Mouse (Mus musculus) thymus, postnatal 25 days (tissue): Measurements from ENCODE around the gene Traf5.

Source experiments
- DNase-seq: peaks from one replicate; pipeline ENCODE4 v3.0.0; 2022

The Traf5 gene

DNA sequence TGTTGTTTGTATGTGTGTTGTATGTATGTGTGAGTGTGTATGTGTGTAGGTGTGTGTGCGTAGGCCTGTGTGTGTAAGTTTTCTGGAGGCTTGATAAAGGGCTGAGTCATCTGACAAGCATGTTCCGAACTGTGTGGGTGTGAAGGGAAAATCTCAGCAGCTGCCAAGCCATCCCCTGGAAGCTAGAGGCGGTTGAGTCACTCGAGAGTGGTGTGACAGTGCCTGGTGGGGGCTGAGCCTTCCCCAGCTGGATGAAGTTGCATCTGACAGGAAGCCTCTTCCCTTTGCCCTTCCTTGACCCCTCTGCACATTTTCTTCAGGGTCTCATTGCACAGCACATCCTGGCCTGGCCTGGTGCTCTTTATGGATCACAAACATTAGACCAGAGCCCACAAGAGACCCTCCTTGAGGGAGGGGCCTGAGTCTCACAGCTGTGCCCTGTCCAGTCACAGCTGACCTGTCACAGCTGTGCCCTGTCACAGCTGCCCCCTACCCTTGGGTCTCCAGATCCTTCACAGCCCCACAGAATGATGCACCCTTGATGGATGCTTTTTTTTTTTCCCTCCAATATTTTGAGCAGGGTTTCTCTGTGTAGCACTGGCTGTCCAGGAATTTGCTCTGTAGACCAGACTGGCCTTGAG is 30.6 kb downstream of the Traf5 start:
- DNase-seq = no peak

DNA sequence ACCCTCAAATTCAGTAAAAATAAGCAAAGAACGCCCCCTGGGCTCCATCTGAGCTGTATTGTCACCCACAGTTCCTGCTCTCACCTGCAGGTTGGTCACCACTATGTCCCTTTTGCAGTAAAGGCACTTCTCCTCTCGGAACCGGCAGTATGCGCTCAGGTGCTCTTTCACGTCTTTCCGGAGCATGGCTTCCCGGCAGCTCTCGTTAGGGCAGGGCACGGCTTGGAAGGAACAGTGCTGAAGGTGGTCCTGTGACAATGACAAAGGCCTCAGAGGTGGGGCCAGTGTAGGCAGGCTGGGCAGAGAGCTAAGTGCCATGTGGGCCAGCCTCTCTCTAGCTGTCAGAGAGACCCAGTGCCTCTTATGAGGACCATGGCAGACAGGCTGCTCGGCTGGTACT is 33.4 kb downstream of the Traf5 start:
- DNase-seq = no peak

DNA sequence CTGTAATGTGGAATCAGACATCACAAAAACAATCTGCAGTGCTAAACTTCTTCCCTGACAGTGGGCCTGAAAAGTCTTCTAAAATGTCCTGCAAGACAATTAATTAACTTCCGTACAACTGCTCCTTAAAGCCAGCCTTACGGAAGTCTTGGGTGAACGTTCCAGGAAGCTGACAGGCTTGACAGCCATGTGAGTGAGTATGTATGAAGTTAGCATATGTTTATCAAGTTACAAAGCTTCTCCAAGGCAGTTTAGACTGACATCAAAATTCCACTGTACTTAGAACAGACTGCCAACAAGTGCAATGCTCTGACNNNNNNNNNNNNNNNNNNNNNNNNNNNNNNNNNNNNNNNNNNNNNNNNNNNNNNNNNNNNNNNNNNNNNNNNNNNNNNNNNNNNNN is 38.6 kb downstream of the Traf5 start:
- DNase-seq = no peak

DNA sequence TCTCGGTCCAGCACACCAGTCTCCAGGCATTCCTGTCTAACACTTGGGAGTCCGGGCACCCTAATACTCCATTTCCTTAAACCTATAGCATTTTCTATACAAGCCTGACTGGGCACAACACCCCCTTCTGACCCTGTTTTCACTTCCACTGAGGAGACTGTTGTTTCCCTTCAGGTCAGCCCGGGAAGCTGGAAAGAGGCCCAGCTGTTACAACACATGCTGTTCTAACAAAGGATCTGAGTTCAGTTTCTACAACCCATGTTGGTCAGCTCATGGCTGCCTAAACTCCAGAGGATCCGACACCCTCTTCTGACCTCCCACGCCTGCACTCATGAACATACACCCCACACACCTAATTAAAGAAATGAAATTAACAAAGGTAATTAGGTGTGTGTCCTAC is 39.4 kb downstream of the Traf5 start:
- no peak for DNase-seq

DNA sequence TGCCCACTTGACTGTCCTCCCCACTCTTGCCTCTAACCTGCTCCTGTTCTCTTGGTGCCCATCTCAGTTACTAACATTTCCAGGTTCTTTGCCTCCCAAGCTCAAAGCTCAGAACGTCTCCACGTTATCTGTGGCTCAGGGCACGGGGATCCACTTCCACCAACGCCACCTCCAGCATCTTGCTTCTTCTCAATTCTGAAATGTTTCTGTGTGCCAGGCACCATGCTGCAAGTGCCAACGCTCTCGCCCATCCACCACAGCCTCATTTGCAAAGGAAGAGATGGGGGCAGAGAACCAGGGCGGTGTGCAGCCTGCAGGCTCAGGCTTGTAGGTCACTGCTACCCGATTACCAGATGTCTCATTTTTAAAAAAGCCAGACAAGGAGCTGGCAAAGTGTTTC is 39.9 kb downstream of the Traf5 start:
- no peak for DNase-seq

DNA sequence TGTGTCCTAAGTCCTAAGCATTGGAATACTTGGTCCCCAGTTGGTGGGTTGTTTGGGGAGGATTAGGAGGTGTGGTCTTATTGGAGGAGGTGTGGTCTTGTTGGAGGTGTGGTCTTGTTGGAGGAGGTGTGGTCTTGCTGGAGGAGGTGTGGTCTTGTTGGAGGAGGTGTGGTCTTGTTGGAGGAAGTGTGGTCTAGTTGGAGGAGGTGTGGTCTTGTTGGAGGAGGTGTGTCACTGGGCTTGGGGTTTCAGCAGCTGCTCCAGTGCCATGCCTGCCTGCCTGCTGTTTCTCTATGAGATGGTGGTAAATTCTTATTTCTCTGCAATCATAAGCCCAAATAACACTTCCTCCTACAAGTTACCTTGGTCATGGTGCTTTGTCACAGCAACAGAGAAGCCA is 93.3 kb downstream of the Traf5 start:
- no peak for DNase-seq

DNA sequence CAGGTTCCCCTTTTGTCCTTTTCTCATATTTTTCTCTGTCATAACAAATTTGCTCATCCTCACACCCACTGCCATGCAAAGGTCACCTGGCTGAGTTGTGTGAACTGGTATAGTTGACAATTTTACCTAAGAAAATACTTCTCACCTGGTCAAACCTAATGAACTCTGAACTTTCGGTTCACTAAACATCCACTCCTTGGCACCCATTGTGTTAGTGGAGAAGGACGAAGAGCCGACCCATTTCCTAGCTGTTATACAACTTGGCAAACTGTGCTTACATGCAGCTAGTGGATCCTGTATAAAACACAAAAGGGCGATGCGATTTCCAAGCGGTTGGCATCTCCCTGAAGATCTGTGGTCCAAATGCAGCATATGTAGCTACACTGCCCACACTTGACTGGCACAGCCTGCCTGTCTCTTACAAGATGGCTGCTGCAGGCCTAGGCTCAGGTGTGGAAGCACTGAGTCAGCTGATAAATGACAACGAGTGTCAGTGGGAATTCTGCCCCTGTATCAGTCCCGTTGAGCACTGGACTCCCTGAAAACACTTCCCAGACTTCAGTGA is 95.7 kb downstream of the Traf5 start:
- no peak for DNase-seq

DNA sequence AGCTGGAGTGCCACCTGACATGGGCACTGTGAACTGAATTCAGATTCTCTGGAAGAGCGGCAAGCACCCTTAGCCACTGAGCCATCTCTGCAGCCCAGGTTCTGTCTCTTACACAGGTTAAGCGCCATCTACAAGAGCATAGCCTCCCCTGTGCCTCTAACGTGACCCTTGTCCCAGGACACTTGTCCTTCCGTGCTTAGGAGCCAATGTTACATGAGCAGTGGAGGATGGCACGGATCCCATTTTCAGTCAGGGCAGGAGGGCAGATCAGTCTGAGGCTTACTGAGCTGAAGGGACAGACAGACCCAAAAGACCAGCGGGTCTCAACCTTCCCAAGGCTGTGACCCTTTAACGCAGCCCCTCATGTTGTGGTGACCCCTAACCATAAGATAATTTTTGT is 96.4 kb downstream of the Traf5 start:
- no peak for DNase-seq

DNA sequence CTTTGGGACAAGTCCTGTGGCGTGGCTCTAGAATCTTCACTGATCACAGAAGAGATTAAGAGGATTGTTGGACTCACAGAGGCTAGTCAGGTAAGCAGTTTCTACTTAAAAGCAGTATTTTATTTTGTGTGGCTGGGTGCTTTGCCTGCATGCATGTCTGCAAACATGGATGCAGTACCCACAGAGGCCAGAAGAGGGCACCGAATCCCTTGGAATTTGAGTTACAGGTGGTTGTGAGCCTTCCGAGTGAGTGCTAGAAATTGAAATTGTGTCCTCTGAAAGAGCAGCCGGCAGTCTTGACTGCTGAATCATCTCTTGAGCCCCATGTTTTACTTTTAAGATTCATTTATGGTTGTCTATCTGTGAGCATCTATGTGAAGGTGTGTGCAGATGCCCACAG is 96.9 kb downstream of the Traf5 start:
- DNase-seq = peak; percentile 81

DNA sequence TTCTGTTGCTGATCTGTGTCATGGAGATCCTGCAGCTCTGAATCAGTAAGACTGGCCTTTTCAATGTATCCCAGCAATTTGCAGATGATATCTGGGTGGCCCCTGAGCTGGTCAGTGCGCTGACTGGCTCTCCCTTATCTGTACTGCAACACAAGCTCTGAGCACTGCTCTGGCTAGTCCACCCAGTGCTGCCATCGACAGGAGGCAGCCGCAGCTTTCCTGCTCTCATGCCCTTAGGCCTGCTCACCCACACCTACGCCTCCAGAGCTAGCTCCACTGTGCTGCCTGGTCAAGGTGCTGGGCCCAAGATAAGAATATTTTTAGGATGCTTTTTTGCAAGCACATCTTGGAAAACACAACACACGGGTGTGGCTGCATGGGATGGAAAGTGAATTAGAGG is 97.9 kb downstream of the Traf5 start:
- no peak for DNase-seq

DNA sequence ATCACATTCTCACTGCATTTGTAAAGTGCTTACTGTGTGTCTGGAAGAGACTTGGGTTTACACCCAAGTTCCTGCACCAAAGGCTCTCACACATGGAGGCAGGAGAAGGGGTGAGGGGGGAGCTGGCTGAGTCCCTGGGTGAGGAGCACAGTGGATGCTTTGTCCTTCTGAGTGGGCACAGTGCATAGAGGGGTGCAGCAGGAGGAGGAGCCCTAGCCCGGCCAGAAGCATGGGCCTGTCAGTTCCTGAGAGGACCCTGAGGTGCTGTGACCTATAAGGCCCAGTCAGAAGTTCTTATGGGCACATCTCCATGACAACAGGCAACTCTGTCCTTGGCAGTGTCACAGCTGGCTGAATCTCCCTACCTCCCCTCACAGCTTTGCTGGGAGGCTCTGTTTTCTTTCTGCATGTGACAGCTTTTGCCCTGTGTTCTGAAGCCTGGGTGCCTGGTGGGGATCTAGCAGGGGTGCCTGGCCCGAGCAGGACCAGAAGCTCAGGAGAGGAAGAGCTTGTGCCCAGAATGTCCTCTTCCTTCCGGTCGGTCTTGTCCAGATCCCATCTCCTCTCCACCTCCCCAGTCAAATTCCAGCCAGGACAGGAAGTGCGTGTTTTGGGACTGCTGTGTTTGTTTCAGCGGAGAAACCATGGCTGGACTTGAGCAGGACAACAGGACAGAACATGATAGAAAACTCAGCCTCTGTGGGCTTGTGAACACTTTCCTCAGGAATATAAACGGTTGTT is 100.1 kb downstream of the Traf5 start:
- DNase-seq = no peak

DNA sequence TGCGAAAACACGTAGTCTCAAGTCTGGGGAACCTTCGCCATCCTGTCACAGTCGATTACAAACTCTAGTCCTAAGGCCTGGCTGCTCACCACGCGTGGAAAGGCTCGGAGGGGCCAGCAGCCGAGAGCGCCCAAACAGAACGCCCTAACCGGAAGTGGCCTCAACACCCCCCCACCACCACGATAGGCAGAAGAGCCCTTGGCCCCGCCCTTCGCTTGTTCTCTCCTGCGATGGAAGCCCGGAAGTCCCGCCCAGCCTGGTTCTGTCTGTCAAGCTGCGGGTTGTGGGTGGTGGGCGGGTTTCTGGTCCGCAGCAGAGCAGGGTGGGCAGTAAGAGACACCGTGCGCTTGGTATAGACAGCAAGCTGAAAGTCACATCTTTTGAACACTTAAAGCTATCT is 102.4 kb downstream of the Traf5 start:
- peak; percentile 96 for DNase-seq

DNA sequence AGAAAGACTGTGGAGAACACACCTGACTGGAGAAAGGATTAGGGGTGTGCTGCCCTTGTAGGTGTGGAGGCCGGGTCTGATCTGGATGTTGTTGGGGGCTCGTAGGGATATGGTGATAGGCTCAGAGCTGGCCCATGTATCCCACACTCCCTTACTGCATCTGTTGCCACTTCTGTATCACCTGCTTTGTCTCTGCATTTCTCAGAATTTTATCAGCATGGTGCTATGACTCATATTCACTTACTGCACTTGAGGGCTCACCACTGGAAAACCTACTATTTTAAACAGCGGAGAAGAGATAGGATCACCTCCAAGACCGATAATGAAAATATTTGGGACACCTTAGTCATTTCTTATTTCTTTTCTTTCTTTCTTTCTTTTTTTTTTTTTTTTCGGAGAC is 103.3 kb downstream of the Traf5 start:
- no peak for DNase-seq

DNA sequence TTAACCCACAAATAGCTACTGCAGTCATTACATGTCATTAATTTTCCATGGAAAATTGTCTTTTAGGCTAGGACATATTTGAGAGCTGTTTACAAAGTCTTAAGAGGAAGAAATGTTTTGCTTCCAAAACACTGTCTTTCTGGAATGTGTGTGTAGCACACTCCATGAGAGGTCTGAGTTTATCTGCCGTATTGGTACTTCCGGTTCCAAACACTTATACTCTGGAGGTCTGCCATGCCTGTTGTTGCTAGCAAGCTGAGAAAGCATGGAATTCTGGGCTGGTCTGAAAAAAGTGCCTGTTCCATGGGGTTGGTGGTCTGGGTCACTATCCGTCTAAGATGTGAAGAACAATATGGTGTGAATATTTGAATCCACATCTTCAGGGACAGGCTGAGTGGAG is 103.7 kb downstream of the Traf5 start:
- no peak for DNase-seq

DNA sequence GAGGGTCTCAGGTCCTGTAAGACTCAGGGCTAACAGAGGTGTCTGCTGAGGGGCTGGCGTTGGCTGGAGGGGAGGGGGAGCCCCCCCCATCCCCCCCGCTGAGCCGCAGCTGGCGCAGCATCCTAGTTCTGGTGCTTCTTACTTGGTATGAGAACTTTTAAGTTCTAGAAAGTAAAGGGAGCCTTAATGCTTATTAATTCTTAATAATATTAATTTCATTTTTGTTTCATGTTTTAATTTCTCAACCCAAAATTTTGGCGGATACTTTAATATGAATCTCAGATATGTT is 104.9 kb downstream of the Traf5 start:
- no peak for DNase-seq

DNA sequence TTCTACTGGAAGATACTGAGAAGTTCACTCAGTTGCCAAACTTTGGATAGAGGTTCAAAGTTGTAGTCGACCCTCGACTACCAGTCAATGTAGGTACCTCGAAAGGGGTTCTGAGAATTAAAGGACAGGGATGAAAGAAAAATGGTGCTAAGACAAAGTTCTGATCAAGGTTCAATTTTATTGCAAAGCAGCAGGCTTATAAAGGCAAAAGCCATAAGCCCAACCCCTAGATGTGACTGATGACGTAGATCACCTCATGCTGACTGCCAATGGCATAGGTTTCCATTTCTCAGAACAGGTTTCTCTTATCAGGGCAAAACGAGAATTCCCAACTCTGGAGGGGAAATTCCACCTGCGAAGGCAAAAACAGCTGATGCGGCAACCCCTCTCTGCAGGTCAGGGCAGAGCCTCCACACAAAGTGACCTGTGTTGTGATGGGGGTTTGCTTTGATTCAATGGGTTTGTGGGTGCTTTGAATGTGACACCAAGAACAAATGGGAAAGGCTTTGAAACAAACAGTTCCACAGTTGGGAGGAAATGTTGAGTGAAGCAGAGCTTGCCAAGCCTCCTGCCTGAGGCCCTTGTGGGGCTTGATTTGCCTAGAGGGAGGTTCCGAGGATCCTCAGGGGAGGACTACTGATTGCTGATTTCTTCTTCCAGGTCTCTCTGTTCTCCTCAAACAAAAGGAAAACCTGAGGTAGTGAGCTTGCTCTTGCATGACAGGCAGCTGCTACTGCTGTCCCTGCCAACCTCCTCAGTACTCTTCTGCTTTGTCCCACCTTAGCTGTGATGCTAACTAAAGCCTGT is 105.5 kb downstream of the Traf5 start:
- DNase-seq = no peak

DNA sequence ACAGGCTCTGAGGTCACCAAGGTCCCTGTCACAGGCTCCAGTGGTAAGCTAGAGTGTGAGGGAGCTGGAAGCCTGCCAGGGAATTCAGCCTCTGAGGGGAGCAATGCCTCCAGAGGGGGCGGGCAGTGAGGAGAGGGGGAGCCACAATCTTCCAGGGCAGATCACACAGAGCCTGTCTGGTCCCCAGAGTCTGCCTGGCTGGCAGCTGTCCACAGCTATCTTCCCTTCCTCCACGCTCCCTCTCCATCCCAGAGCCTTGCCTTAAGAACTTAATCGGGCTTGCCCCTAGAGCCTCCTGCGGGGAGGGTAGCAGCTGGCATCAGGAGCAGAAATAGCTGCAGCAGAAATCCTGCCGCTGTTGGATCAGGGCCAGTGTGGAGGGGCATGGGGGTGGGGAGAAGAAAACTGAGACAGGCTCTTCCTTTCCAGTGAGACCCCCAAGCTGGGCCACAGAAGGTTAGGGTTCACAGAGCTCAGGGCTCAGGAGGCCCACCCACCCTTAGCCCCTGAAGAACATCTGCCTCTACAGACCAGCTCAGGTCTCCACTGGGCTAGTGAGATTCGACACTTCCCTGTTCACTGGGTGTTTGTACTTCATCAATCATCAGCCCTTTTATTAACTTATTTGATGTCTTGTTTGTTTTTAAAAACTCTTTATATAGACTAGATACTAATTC is 110.8 kb downstream of the Traf5 start:
- no peak for DNase-seq

DNA sequence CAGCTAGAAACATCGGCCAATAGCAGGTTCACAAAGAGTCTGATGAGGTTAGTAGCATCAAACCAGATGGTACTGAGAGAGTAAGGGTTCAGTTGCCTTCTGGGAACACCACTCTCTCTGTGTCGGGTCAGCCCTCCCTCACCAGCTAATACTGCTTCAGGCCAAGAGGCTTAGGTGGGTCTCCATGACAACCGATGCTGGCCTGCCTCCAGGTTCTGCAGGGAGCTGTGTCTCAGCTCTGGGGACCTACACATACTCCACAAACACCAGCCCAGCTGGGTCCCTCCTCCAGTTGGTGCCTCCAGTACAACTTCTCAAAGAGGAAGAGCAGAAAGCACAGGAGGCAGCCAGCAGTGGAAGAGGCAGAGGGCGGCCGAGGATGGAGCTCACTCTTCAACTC is 115.2 kb downstream of the Traf5 start, which contains the start of gene Rd3:
TSS of gene Rd3 (plus strand) at position 184 of the 400 bp plus-strand sequence.
- no peak for DNase-seq

DNA sequence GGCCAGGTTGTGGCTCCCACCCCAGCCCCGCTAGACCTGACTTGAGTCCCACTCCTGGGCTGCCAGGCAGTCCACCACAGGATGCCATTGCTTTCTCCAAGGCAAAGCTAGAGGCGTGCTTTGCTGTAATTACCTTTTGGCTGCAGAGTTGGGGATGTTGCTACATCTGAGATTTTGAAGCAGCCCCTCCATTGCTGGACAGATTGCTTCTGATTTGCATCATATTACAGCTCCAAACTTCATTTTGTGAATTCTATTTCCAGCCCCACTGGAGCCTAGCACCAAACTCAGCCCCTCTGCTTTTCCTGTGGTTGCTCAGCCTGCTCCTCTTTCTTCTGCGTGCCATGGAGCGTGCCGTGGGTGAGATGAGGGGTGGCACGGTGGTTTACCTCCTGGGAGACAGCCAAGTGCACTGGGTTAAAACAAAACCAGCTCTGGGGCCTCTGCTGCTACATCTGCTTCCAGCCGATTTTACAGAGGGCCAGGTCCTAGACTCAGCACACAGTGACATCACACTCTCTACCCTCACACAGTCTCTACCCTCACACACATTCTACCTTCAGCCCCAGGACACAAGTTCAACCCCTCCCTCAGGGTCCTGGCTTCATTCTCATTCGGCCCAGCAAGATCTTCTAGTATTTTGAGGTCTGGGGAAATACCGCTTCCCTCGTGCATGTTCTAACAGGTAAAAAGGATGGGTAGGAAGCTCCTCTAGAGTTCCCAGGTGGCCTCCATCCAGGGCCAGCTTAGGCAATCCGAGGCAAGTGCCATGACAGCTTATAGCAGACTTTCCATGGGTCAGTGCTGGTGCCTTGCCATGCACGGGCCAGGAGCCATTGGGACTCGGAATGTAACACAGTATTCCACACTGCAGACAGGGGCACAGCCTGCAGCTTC is 117.6 kb downstream of the Traf5 start:
- no peak for DNase-seq

DNA sequence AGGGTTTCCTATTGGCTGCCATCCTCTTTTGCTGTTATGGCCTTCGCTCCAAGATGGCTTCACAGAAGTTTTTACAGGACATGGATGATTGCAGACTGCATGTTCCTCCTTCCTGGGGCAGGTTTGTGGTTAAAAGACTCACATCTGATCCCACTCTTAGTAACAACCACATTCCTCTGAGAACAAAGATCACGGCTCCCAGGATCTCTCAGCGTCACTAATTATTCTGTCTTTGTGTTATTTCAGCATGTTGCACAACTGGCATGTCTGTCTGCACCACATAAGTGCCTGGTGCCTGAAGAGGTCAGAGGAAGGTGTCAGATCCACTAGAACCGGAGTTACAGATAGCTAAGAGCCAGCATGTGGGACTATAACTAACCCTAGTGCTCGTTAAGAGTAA is 122.4 kb downstream of the Traf5 start:
- no peak for DNase-seq

DNA sequence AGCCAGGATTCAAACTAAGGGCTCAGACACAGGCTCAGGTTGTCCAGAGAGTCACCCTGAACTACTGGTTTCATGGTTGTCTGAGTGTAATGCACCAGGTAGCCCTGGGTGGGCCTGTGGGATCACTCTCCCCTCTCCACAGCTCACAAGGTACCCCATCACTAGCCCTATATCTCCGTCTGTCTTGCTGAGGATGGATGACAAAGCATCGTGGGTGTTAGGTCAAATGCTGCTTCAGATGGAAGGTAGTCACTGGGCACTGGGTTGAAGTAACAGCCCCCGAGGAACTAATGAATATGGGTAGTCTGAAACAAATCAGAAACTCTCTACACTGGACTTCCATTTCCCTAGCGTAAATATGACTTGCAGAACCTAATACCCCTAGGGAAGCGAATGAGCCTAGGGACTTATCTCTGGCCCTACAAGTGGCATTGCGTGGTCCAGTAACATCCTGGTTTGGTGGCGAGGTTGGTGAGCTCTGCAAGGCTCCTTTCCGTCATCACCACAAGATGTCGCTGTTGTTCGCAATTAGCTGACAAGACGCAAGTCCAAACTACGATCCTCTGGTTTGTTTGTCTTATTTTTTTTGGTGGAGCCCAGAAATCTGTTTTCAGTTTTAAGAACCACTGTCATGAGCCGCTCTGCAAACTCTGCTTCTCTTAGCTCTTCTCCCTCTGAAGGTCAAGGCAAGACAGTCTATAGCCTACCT is 127.4 kb downstream of the Traf5 start:
- DNase-seq = peak; percentile 73
